Mouse (Mus musculus) midbrain, postnatal 0 days (tissue): ENCODE measurements at regions not wholly inside any gene's neighbourhood (a gene's known extent, or its start where the extent isn't known, plus 50 kb on each side); places are given as distances from the start of the nearest gene placed in this dataset.

Experiments
- ATAC-seq: fragments of 200-750 bp; cut with Nextera tagmentation; 2 replicates; pipeline ENCODE4 v1.8.0; 2017; ENCODE audit warnings: moderate number of reproducible peaks, mild to moderate bottlenecking, moderate TSS enrichment, moderate library complexity; ENCODE audit not compliant: low FRiP score
- DNase-seq: peaks from one replicate; pipeline ENCODE4 v3.0.0-alpha.2; 2015; ENCODE audit warnings: low spot score
- H3K27ac ChIP-seq: fragments of 300-500 bp; sonication (generic); 2 replicates; pipeline ENCODE4 v1.5.1; 2014; ENCODE audit warnings: low read depth, mild to moderate bottlenecking, low read length, mixed read lengths
- H3K27me3 ChIP-seq: fragments of 300-500 bp; sonication (generic); 2 replicates; pipeline ENCODE4 v1.6.1; 2014; ENCODE audit warnings: low read length, control low read depth, mixed read lengths; ENCODE audit not compliant: insufficient read depth
- H3K36me3 ChIP-seq: fragments of 300-500 bp; sonication (generic); 2 replicates; pipeline ENCODE4 v1.6.1; 2014; ENCODE audit warnings: low read length, control low read depth, mixed read lengths; ENCODE audit not compliant: insufficient read depth
- H3K4me1 ChIP-seq: fragments of 300-500 bp; sonication (generic); 2 replicates; pipeline ENCODE4 v1.6.1; 2014; ENCODE audit warnings: mild to moderate bottlenecking, control low read depth, antibody characterized with exemption, low read length, mixed read lengths; ENCODE audit not compliant: insufficient read depth
- H3K4me2 ChIP-seq: fragments of 300-500 bp; sonication (generic); 2 replicates; pipeline ENCODE4 v1.6.1; 2014; ENCODE audit warnings: low read depth, mild to moderate bottlenecking, low read length, mixed read lengths; ENCODE audit not compliant: poor library complexity, severe bottlenecking
- H3K4me3 ChIP-seq: fragments of 300-500 bp; sonication (generic); 2 replicates; pipeline ENCODE4 v1.5.1; 2014; ENCODE audit warnings: low read depth, mild to moderate bottlenecking, low read length, moderate library complexity
- H3K9ac ChIP-seq: fragments of 300-500 bp; sonication (generic); replicated peaks from 2 replicates; pipeline ENCODE4 v1.6.1; 2014; ENCODE audit warnings: mild to moderate bottlenecking, low read length, moderate library complexity, mixed read lengths; ENCODE audit not compliant: poor library complexity, severe bottlenecking
- H3K9me3 ChIP-seq: fragments of 300-500 bp; sonication (generic); 2 replicates; pipeline ENCODE4 v1.6.1; 2016; ENCODE audit warnings: low read length, control low read depth
- CTCF ChIP-seq: IDR thresholded peaks from 2 replicates; pipeline ENCODE4 v1.5.1; 2016; ENCODE audit warnings: antibody characterized with exemption, mild to moderate bottlenecking
- WGBS: fragments of 180-500 bp; shearing (Covaris S2); extraction: QIAGEN DNeasy Blood & Tissue Kit; methylation state at CpG from one replicate; pipeline ENCODE4 v1.1.7; 2014; 5-methylcytosine and 5-hydroxymethylcytosine counted together

- ATAC-seq = peak; percentile 60
- WGBS = 4% methylated on average over 18 of the region's 18 CpGs
- H3K27me3 ChIP-seq = no peaks in the 10 kb centered on the region
- peak overlapping the region; percentile 99 for H3K27ac ChIP-seq
- H3K9me3 ChIP-seq = no peaks in the 10 kb centered on the region
- peak overlapping the region; percentile 84 for H3K9ac ChIP-seq
- H3K4me1 ChIP-seq = peaks cover 22% of the 10 kb centered on the region; the same call in 1 of the 2 replicates
- peak overlapping the region; percentile 36 for H3K4me3 ChIP-seq
- H3K4me2 ChIP-seq = peak overlapping the region; percentile 74
- no peak for TF ChIP-seq CTCF
- DNase-seq = peak; percentile 76
- no peaks in the 10 kb centered on the region for H3K36me3 ChIP-seq
Observed at GRCm38 (mm10) chr9:41377701-41378626, 216.5 kb upstream of the Ubash3b start.

GRCm38 (mm10) chr9:41376948-41377700 is 215.6 kb upstream of the Ubash3b start:
- ATAC-seq (0 out of 2 replicates have a peak, but pooled peaks have one; percentile 15), DNase-seq (peak; percentile 70)
- Histone ChIP-seq H3K4me2 (peak overlapping the region; percentile 74), H3K4me1 (peaks cover 22% of the 10 kb centered on the region; the same call in 1 of the 2 replicates), H3K27me3 (no peaks in the 10 kb centered on the region), H3K9ac (peak overlapping the region; percentile 84), H3K36me3 (no peaks in the 10 kb centered on the region), H3K9me3 (no peaks in the 10 kb centered on the region), H3K4me3 (peak overlapping the region; percentile 36), H3K27ac (peak overlapping the region; percentile 99)
- WGBS = 4% methylated on average over 8 of the region's 8 CpGs
- TF ChIP-seq CTCF = no peak

- H3K4me3 ChIP-seq = peak overlapping the region; percentile 36
- no peak for TF ChIP-seq CTCF
- peaks cover 22% of the 10 kb centered on the region; the same call in 1 of the 2 replicates for H3K4me1 ChIP-seq
- H3K4me2 ChIP-seq = peak overlapping the region; percentile 74
- under 1% methylated on average over 24 of the region's 24 CpGs for WGBS
- H3K27me3 ChIP-seq = no peaks in the 10 kb centered on the region
- no peaks in the 10 kb centered on the region for H3K36me3 ChIP-seq
- H3K9me3 ChIP-seq = no peaks in the 10 kb centered on the region
- ATAC-seq = peak; percentile 72
- peak; percentile 89 for DNase-seq
- H3K27ac ChIP-seq = peak overlapping the region; percentile 99
- peak overlapping the region; percentile 84 for H3K9ac ChIP-seq
Observed at GRCm38 (mm10) chr9:41375984-41376651, 214.6 kb upstream of the Ubash3b start.

- ATAC-seq (no peak), DNase-seq (peak; percentile 58)
- Histone ChIP-seq H3K4me2 (no peak overlapping the region), H3K27ac (peak overlapping the region; percentile 99), H3K9me3 (no peaks in the 10 kb centered on the region), H3K9ac (peak overlapping the region; percentile 56), H3K36me3 (no peaks in the 10 kb centered on the region), H3K4me3 (no peak overlapping the region), H3K27me3 (no peaks in the 10 kb centered on the region), H3K4me1 (peaks cover 22% of the 10 kb centered on the region; the same call in 1 of the 2 replicates)
- no peak for TF ChIP-seq CTCF
- WGBS = 12% methylated on average over 14 of the region's 14 CpGs
Observed at GRCm38 (mm10) chr9:41374591-41375481, 213.3 kb upstream of the Ubash3b start.

GRCm38 (mm10) chr9:41366405-41366804 is 204.9 kb upstream of the Ubash3b start:
- H3K4me1 ChIP-seq = no peaks in the 10 kb centered on the region
- H3K4me3 ChIP-seq = no peak overlapping the region
- H3K9ac ChIP-seq = no peak overlapping the region
- no peak for TF ChIP-seq CTCF
- H3K27me3 ChIP-seq = no peaks in the 10 kb centered on the region
- 27% methylated on average over 3 of the region's 3 CpGs for WGBS
- no peak overlapping the region for H3K4me2 ChIP-seq
- no peaks in the 10 kb centered on the region for H3K36me3 ChIP-seq
- no peak overlapping the region for H3K27ac ChIP-seq
- ATAC-seq (no peak), DNase-seq (no peak)
- H3K9me3 ChIP-seq = no peaks in the 10 kb centered on the region
